ENCODE assay signal across 10 mouse cellular contexts in the genomic region with DNA sequence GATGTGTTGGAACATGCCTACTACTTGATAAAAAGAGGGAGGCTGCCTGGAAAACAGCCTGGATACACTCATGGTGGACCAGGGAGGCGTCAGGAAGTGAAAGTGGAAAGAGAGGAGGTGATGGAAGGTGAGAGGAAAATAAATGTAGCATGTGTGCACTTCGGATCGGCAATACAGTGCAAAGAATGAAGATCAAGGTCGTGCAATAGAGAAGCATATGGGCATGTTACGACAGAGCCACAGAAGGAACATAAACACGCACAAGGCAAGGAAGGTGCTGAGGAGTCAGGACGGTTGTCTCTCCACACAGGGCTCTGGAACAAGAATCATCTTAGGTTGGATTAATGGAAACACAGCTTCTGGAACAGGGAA. TPM values are rescaled to one million over a fixed set of nuclear protein-coding genes. Genes with fewer than 3 reads are reported as not detected.
A peak's percentile ranks its signal among the peaks of the same experiment; 100 is the strongest.
DNase-seq lines count a peak whose midpoint lies in the region; ATAC-seq and TF ChIP-seq lines count a peak whose summit lies in the region.
"Had no signal": no experiment of that assay in that cellular context is flagged by ENCODE, and none has a peak within 500 bp of the region (broad histone marks: within the 10 kb centered on the region; RNA-seq: fewer than 3 reads in every experiment).

No protein-coding gene starts in this region.

- H3K27me3 ChIP-seq in lung, postnatal 0 days (replicated peaks; ENCODE audit: insufficient read depth, low read length): no peaks in the 10 kb centered on the region
- 0 out of 2 replicates have a peak, but pooled peaks cover 10% of the 10 kb centered on the region for H3K27me3 ChIP-seq in hindbrain, embryonic 13.5 days
- no peaks in the 10 kb centered on the region; the same call in 1 of the 2 replicates for H3K27me3 ChIP-seq in midbrain, embryonic 14.5 days (ENCODE audit: control insufficient read depth, insufficient read depth, low read length)

- ATAC-seq in lung, postnatal 0 days: no peak
- ATAC-seq in hindbrain, embryonic 13.5 days (ENCODE audit: low FRiP score): no peak
- no peak for ATAC-seq in midbrain, embryonic 14.5 days (ENCODE audit: low FRiP score, low TSS enrichment)

- peak overlapping the region; percentile 64 for H3K4me3 ChIP-seq in gastrocnemius, adult 2 months
- H3K4me3 ChIP-seq in lung, postnatal 0 days (ENCODE audit: low read depth, low read length): peak overlapping the region; percentile 10; the same call in 1 of the 2 replicates
- H3K4me3 ChIP-seq in hindbrain, embryonic 13.5 days: no peak overlapping the region
- no peak overlapping the region for H3K4me3 ChIP-seq in midbrain, embryonic 14.5 days (replicated peaks; ENCODE audit: low read depth, low read length)

- H3K9ac ChIP-seq in lung, postnatal 0 days (replicated peaks; ENCODE audit: low read depth): no peak overlapping the region
- no peak overlapping the region; the same call in 1 of the 2 replicates for H3K9ac ChIP-seq in hindbrain, embryonic 13.5 days
- no peak overlapping the region for H3K9ac ChIP-seq in midbrain, embryonic 14.5 days (replicated peaks; ENCODE audit: low read length)

- no peaks in the 10 kb centered on the region for H3K9me3 ChIP-seq in lung, postnatal 0 days (ENCODE audit: low read length)
- no peaks in the 10 kb centered on the region for H3K9me3 ChIP-seq in hindbrain, embryonic 13.5 days
- H3K9me3 ChIP-seq in midbrain, embryonic 14.5 days (ENCODE audit: control insufficient read depth, low read length): no peaks in the 10 kb centered on the region

- peaks cover 4% of the 10 kb centered on the region; the same call in 1 of the 2 replicates for H3K4me1 ChIP-seq in lung, postnatal 0 days (ENCODE audit: insufficient read depth, low read depth, low read length)
- peaks cover 22% of the 10 kb centered on the region for H3K4me1 ChIP-seq in hindbrain, embryonic 13.5 days (replicated peaks)
- peaks cover 15% of the 10 kb centered on the region; the same call in 1 of the 2 replicates for H3K4me1 ChIP-seq in midbrain, embryonic 14.5 days (ENCODE audit: control insufficient read depth, insufficient read depth, low read length)

- no peak for TF ChIP-seq CTCF in gastrocnemius, adult 2 months (IDR thresholded peaks at IDR 0.05)
- no peak for TF ChIP-seq CTCF in lung, postnatal 0 days (IDR thresholded peaks at IDR 0.05)

- no peak for DNase-seq in gastrocnemius, adult 2 months
- DNase-seq in gastrocnemius, adult 8-10 months (ENCODE audit: low spot score in 2 of 2): no peak
- peak; percentile 41 for DNase-seq in lung, postnatal 0 days (ENCODE audit: low spot score)
- no peak for DNase-seq in lung, postnatal 4 days
- no peak for DNase-seq in midbrain, embryonic 14.5 days
- no peak for DNase-seq in layer of hippocampus, adult 8-10 months (ENCODE audit: low spot score in 2 of 2)
- DNase-seq in urinary bladder, adult 18-20 months (ENCODE audit: low spot score in 2 of 2): no peak
- DNase-seq: adrenal gland, adult 2 months; B cell, adult 2 months had no signal

- WGBS in lung, postnatal 0 days: 11% methylated on average over 7 of the region's 7 CpGs
- 35% methylated on average over 7 of the region's 7 CpGs for WGBS in hindbrain, embryonic 13.5 days
- 27% methylated on average over 7 of the region's 7 CpGs for WGBS in midbrain, embryonic 14.5 days

- peak overlapping the region; percentile 36 for H3K4me2 ChIP-seq in lung, postnatal 0 days (replicated peaks; ENCODE audit: low read depth, low read length)
- peak overlapping the region; percentile 23; the same call in 1 of the 2 replicates for H3K4me2 ChIP-seq in hindbrain, embryonic 13.5 days
- H3K4me2 ChIP-seq in midbrain, embryonic 14.5 days (ENCODE audit: low read length): peak overlapping the region; percentile 17; the same call in 1 of the 2 replicates

- TF ChIP-seq EP300 in lung, postnatal 0 days (IDR thresholded peaks at IDR 0.05): no peak

- H3K36me3 ChIP-seq in lung, postnatal 0 days (ENCODE audit: insufficient read depth, low read length): no peaks in the 10 kb centered on the region
- H3K36me3 ChIP-seq in hindbrain, embryonic 13.5 days: no peaks in the 10 kb centered on the region
- no peaks in the 10 kb centered on the region for H3K36me3 ChIP-seq in midbrain, embryonic 14.5 days (ENCODE audit: control insufficient read depth, insufficient read depth, low read length)

- intact Hi-C loops in gastrocnemius, adult 2 months (cut with DNase I): no loop called here

- peak overlapping the region; percentile 100 for H3K27ac ChIP-seq in gastrocnemius, adult 2 months
- peak overlapping the region; percentile 100 for H3K27ac ChIP-seq in lung, postnatal 0 days (ENCODE audit: low read length)
- 0 out of 2 replicates have a peak overlapping the region, but pooled peaks have one; percentile 100 for H3K27ac ChIP-seq in hindbrain, embryonic 13.5 days
- no peak overlapping the region for H3K27ac ChIP-seq in midbrain, embryonic 14.5 days (replicated peaks; ENCODE audit: low read depth, low read length)

RNA-seq across cellular contexts. Expression of gene Arid1a, which starts 59.9 kb away (rescaled TPM):
- 10 to 100 TPM; 24.1 to 26.2 TPM for total RNA-seq in gastrocnemius, adult 2 months (2021)
- 10 to 100 TPM; 23.3 to 27.5 (median 26.0) TPM for total RNA-seq in gastrocnemius, adult 8-10 months (2022)
- 13.7 and 18.6 TPM in 2 replicates for polyA plus RNA-seq in lung, postnatal 0 days (2015; fragmentation: Nextera tagmentation; extraction: Ambion mirVana)
- polyA plus RNA-seq in hindbrain, embryonic 13.5 days (2015; fragmentation: Nextera tagmentation; extraction: Ambion mirVana): 35.6 and 37.4 TPM in 2 replicates
- 38.5 and 46.7 TPM in 2 replicates for polyA plus RNA-seq in midbrain, embryonic 14.5 days (2014; fragmentation: Nextera tagmentation; extraction: Ambion mirVana)
- 10 to 100 TPM; 81.3 to 88.3 (median 83.1) TPM for total RNA-seq in layer of hippocampus, adult 8-10 months (2022)

Comparison
In these comparisons a context has a peak if more than half of its experiments do, and no peak if none do; other contexts are left out.
1. H3K4me3 ChIP-seq: peak in gastrocnemius, adult 2 months (single experiment) and lung, postnatal 0 days (single experiment); none in hindbrain, embryonic 13.5 days (single experiment) and midbrain, embryonic 14.5 days (single experiment).
2. Peak in every context shown above with its lines, with median percentiles within 50 percentile points of each other: H3K4me2 ChIP-seq.